Mouse (Mus musculus) heart, embryonic 14.5 days (tissue): ENCODE results near the gene AI464131. TPM values are rescaled to one million over a fixed set of nuclear protein-coding genes. Genes with fewer than 3 reads are reported as not detected.
A peak's percentile ranks its signal among the peaks of the same experiment; 100 is the strongest.

Experiments
- ATAC-seq: fragments of 200-750 bp; cut with Nextera tagmentation; 2 replicates; pipeline ENCODE4 v1.8.0; 2017; ENCODE audit warnings: low read depth, moderate TSS enrichment; ENCODE audit not compliant: insufficient number of reproducible peaks, insufficient read depth, low FRiP score
- H3K27ac ChIP-seq, 2 experiments: fragments of 200-500 bp in 1 of 2; fragments of 300-500 bp in 1 of 2; sonication (generic) in 1 of 2; replicated peaks in 1 of 2; 2 replicates each; pipeline ENCODE4 v1.5.1; 2012 to 2014; ENCODE audit warnings: low read depth in 2 of 2, low read length in 2 of 2, control low read depth in 1 of 2, mild to moderate bottlenecking in 1 of 2, mixed read lengths in 1 of 2; ENCODE audit not compliant: control insufficient read depth in 1 of 2, insufficient read depth in 1 of 2
- H3K27me3 ChIP-seq: fragments of 300-500 bp; sonication (generic); 2 replicates; pipeline ENCODE4 v1.6.1; 2014; ENCODE audit warnings: mild to moderate bottlenecking, low read length, control low read depth; ENCODE audit not compliant: control insufficient read depth, insufficient read depth
- H3K36me3 ChIP-seq: fragments of 300-500 bp; sonication (generic); 2 replicates; pipeline ENCODE4 v1.6.1; 2014; ENCODE audit warnings: mild to moderate bottlenecking, control low read depth, low read length, mixed read lengths; ENCODE audit not compliant: control insufficient read depth, insufficient read depth
- H3K4me1 ChIP-seq, 2 experiments: fragments of 200-500 bp in 1 of 2; fragments of 300-500 bp in 1 of 2; sonication (generic) in 1 of 2; 2 replicates each; pipeline ENCODE4 v1.6.1; 2012 to 2014; ENCODE audit warnings: low read length in 2 of 2, control low read depth in 1 of 2, mixed read lengths in 1 of 2; ENCODE audit not compliant: control insufficient read depth in 2 of 2, insufficient read depth in 2 of 2
- H3K4me2 ChIP-seq: fragments of 300-500 bp; sonication (generic); 2 replicates; pipeline ENCODE4 v1.6.1; 2014; ENCODE audit warnings: mild to moderate bottlenecking, low read length
- H3K4me3 ChIP-seq, 2 experiments: fragments of 200-500 bp in 1 of 2; fragments of 300-500 bp in 1 of 2; sonication (generic) in 1 of 2; 2 replicates each; pipeline ENCODE4 v1.5.1; 2012 to 2014; ENCODE audit warnings: low read length in 2 of 2, mild to moderate bottlenecking in 2 of 2, control low read depth in 1 of 2, low read depth in 1 of 2, moderate library complexity in 1 of 2; ENCODE audit not compliant: control insufficient read depth in 1 of 2, insufficient read depth in 1 of 2
- H3K9ac ChIP-seq: fragments of 300-500 bp; sonication (generic); 2 replicates; pipeline ENCODE4 v1.6.1; 2014; ENCODE audit warnings: mild to moderate bottlenecking, low read length
- H3K9me3 ChIP-seq: fragments of 300-500 bp; sonication (generic); 2 replicates; pipeline ENCODE4 v1.6.1; 2016; ENCODE audit warnings: low read length, control low read depth; ENCODE audit not compliant: control insufficient read depth
- WGBS: fragments of 180-500 bp; shearing (Covaris S2); extraction: QIAGEN DNeasy Blood & Tissue Kit; methylation state at CpG from one replicate; pipeline ENCODE4 v1.1.7; 2014; 5-methylcytosine and 5-hydroxymethylcytosine counted together
- polyA plus RNA-seq: library from polyadenylated mRNA; unstranded; fragments of >200 nt; fragmentation: Nextera tagmentation; extraction: Ambion mirVana; gene quantifications from 2 replicates; pipeline ENCODE4 v1.2.1, GENCODE M21; 2014

The AI464131 gene
- polyA plus RNA-seq, 1 experiment from 2014 or later = 2.8 TPM

DNA sequence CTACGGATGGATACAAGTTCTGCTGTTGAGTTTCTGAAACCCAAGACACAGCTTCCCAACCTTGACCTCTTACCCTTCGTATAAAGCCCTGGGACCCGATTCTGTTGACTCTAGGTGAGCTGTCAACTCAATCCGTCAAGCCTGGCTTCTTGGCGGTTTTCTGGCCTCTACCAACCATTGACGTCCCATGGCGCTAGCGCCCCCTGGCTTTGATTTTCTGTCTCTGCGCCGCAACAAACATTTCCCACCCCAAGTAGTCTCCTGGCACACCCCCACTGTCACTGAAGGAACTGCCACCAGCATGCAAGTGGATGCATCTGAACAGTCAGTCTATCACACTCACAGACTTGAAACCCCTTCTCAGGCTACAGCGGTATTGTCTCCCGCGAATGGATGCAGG, 3.3 kb upstream of the AI464131 start:
- no peaks in the 10 kb centered on the region for H3K9me3 ChIP-seq

GRCm38 (mm10) chr4:41505131-41505551, 2.3 kb upstream of the AI464131 start:
- H3K27me3 ChIP-seq = peaks cover 43% of the 10 kb centered on the region
- 52% methylated on average over 11 of the region's 11 CpGs for WGBS

More for the DNA sequence above, 3.3 kb upstream of the AI464131 start:
- Histone ChIP-seq H3K9ac (peak overlapping the region; percentile 69; the same call in 1 of the 2 replicates), H3K4me2 (peak overlapping the region; percentile 97), H3K27me3 (peaks cover 38% of the 10 kb centered on the region), H3K4me3 (peak overlapping the region in 1 of 2 experiments; percentile 52; a peak in 2 of 4 replicates), H3K4me1 (peaks cover 13 to 18% of the 10 kb centered on the region in 2 experiments), H3K27ac (no peak overlapping the region), H3K36me3 (no peaks in the 10 kb centered on the region)
- ATAC-seq = no peak
- 12% methylated on average over 13 of the region's 13 CpGs for WGBS

DNA sequence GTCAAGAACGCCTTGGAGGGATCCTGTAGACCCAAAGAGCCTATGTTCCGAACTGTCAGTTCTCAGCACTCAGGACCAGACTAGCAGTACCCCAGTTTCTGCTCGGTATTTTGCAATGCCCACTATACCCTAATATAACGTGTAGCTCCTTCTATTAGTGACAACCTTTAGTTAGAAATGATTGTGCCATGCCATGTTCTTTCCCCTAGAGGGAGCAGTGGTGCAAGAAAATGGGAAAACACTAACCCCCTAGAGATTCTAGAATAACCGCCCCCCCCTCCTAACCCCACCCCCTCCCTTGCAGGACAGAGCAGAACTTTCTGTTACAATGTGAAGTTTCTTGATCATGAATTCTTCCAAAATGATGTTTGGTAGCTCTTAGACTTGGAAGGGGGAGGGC, 1.4 kb upstream of the AI464131 start:
- Histone ChIP-seq H3K4me1 (peaks cover 13 to 18% of the 10 kb centered on the region in 2 experiments), H3K9ac (no peak overlapping the region), H3K9me3 (no peaks in the 10 kb centered on the region), H3K27me3 (peaks cover 43% of the 10 kb centered on the region), H3K4me2 (no peak overlapping the region), H3K36me3 (no peaks in the 10 kb centered on the region), H3K27ac (no peak overlapping the region), H3K4me3 (no peak overlapping the region)
- ATAC-seq = no peak
- WGBS = 77% methylated on average over 5 of the region's 5 CpGs

More at GRCm38 (mm10) chr4:41505131-41505551, 2.3 kb upstream of the AI464131 start:
- Histone ChIP-seq H3K9me3 (no peaks in the 10 kb centered on the region), H3K27ac (no peak overlapping the region), H3K4me2 (no peak overlapping the region), H3K36me3 (no peaks in the 10 kb centered on the region), H3K4me3 (no peak overlapping the region), H3K9ac (no peak overlapping the region), H3K4me1 (peaks cover 13 to 18% of the 10 kb centered on the region in 2 experiments)
- ATAC-seq = no peak

GRCm38 (mm10) chr4:41502171-41502940, 520 bp downstream of the AI464131 start:
- H3K36me3 ChIP-seq = no peaks in the 10 kb centered on the region
- WGBS = 13% methylated on average over 20 of the region's 20 CpGs
- no peaks in the 10 kb centered on the region for H3K9me3 ChIP-seq
- peaks cover 56% of the 10 kb centered on the region for H3K27me3 ChIP-seq
- peak overlapping the region; percentile 82 for H3K4me2 ChIP-seq
- H3K4me1 ChIP-seq = peaks cover 31 to 32% of the 10 kb centered on the region in 2 experiments
- H3K4me3 ChIP-seq = peak overlapping the region; percentile 46 to 50
- peak overlapping the region; percentile 68 for H3K9ac ChIP-seq
- H3K27ac ChIP-seq = 0 out of 4 replicates have a peak overlapping the region, but pooled peaks of 1 of the 2 experiments have one; percentile 11
- 0 out of 2 replicates have a peak, but pooled peaks have one; percentile 2 for ATAC-seq

GRCm38 (mm10) chr4:41500787-41501186, 2.1 kb downstream of the AI464131 start:
- no peak overlapping the region for H3K9ac ChIP-seq
- H3K9me3 ChIP-seq = no peaks in the 10 kb centered on the region
- H3K36me3 ChIP-seq = no peaks in the 10 kb centered on the region
- H3K4me2 ChIP-seq = no peak overlapping the region
- no peak for ATAC-seq
- WGBS = 82% methylated on average over 4 of the region's 4 CpGs
- H3K27me3 ChIP-seq = peaks cover 72% of the 10 kb centered on the region
- no peak overlapping the region for H3K27ac ChIP-seq
- peaks cover 24 to 26% of the 10 kb centered on the region in 2 experiments for H3K4me1 ChIP-seq
- no peak overlapping the region for H3K4me3 ChIP-seq

DNA sequence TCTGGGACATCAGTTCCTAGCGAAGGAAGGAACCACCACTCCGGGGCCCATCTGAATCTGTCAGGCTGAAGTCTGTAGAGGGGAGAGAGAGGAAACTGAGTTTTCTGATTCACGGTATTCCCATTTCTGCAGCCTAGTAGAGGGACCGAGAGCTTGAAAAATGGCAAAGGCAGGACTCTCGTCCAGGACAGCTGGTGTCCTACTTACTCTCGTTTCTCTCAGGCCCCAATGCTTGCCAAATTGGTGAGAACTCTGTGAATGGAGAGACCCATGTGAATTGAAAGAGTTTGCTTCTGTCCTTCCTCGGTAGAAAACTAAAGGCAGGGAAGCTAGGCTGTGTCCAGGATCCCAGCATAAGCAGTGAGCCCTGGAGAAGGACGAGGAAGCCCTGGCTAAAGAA, 3.3 kb downstream of the AI464131 start:
- H3K4me3 ChIP-seq = no peak overlapping the region
- peaks cover 73% of the 10 kb centered on the region for H3K27me3 ChIP-seq
- no peak overlapping the region for H3K9ac ChIP-seq
- H3K4me2 ChIP-seq = no peak overlapping the region
- 64% methylated on average over 8 of the region's 8 CpGs for WGBS
- no peaks in the 10 kb centered on the region for H3K9me3 ChIP-seq
- peaks cover 24 to 26% of the 10 kb centered on the region in 2 experiments for H3K4me1 ChIP-seq
- ATAC-seq = no peak
- no peak overlapping the region for H3K27ac ChIP-seq
- no peaks in the 10 kb centered on the region for H3K36me3 ChIP-seq

- Histone ChIP-seq H3K9ac (peak overlapping the region; percentile 30; the same call in 1 of the 2 replicates), H3K4me3 (peak overlapping the region; percentile 20 to 37), H3K27ac (no peak overlapping the region), H3K27me3 (peaks cover 73% of the 10 kb centered on the region), H3K9me3 (no peaks in the 10 kb centered on the region), H3K36me3 (no peaks in the 10 kb centered on the region), H3K4me1 (peaks cover 24 to 26% of the 10 kb centered on the region in 2 experiments), H3K4me2 (peak overlapping the region; percentile 73)
- 5% methylated on average over 43 of the region's 43 CpGs for WGBS
- ATAC-seq = no peak
Observed at GRCm38 (mm10) chr4:41498921-41499391, 3.9 kb downstream of the AI464131 start.
